Mouse (Mus musculus) heart, adult 11 months (tissue): ENCODE data around the gene Slc6a19.

Experiments
- DNase-seq: peaks from one replicate; pipeline ENCODE4 v3.0.0; 2022

Slc6a19 gene

GRCm38 (mm10) chr13:73654976-73655375 lies 49.7 kb downstream of the Slc6a19 start:
- DNase-seq: no peak

DNA sequence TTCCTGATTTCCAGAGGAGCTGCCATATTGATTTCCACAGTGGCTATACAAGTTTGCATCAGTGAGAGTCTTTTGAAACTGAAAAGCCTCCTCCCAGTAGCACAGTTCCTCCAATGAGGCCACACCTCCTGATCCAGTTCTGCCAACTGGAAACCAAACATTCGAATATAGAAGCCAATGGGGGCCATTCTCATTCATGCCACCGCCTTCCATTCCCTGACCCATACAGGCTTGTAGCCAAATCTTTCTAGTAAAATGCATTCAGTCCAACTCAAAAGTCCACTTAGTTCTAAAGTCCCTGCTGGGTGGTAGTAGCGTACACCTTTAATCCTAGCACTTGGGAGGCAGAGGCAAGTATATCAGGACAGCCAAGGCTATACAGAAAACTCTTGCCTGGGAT lies 51.4 kb downstream of the Slc6a19 start:
- no peak for DNase-seq

- DNase-seq: no peak
These were observed 58.1 kb downstream of the Slc6a19 start for GRCm38 (mm10) chr13:73646397-73647087.

DNA sequence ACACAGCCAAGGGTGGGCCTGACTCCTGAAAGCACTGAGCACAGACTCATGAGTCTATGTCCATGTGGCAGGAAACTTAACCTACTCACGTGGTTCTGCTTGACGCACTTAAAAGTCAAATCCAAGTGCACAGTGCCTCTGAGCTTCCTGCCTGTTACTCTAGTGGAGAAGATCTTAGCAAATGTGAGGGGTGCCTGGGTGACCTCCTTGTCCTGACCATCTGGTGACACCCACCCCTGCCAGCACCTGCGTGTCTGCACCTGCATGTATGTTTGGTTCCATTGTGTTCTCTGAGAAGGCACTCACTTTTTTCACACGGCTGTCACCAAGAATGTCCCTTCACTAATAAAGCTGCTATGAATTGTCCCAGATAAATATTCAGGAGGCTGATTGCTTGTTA lies 63.4 kb downstream of the Slc6a19 start:
- DNase-seq: no peak

DNA sequence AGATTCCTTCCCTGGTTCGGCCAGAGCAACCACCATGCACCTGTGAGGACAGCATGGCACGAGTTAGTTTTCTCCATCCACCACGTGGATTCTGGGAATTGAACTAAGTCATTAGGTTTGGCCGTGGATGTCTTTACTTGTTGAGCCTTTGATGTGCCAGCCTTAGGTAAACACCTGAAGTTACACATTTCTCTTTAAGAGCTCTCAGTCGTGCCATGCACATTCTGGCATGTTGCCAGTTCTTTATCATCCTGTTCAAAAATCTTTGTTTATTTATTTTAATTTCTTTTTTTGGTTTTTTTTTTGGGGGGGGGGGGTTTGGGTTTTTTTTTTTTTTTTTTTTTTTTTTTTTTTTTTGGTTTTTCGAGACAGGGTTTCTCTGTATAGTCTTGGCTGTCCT lies 66.8 kb downstream of the Slc6a19 start:
- DNase-seq: no peak

- no peak for DNase-seq
These were observed 72.8 kb downstream of the Slc6a19 start for GRCm38 (mm10) chr13:73631837-73632236.
